Mouse (Mus musculus) lung, embryonic 14.5 days (tissue): Measurements from ENCODE around the gene Mical1. TPM values are rescaled to one million over a fixed set of nuclear protein-coding genes. Genes with fewer than 3 reads are reported as not detected.

Experiments used
- ATAC-seq: fragments of 200-750 bp; cut with Nextera tagmentation; 2 replicates; pipeline ENCODE4 v1.8.0; 2017; ENCODE audit warnings: mild to moderate bottlenecking, moderate TSS enrichment, moderate library complexity; ENCODE audit not compliant: insufficient read depth
- DNase-seq: peaks from one replicate; pipeline ENCODE4 v3.0.0-alpha.2; 2015
- H3K27ac ChIP-seq: fragments of 300-500 bp; sonication (generic); 2 replicates; pipeline ENCODE4 v1.5.1; 2014; ENCODE audit warnings: low read depth, mild to moderate bottlenecking, moderate library complexity
- H3K27me3 ChIP-seq: fragments of 300-500 bp; sonication (generic); 2 replicates; pipeline ENCODE4 v1.6.1; 2014; ENCODE audit warnings: low read length, control low read depth; ENCODE audit not compliant: insufficient read depth
- H3K36me3 ChIP-seq: fragments of 300-500 bp; sonication (generic); 2 replicates; pipeline ENCODE4 v1.6.1; 2014; ENCODE audit warnings: control low read depth; ENCODE audit not compliant: insufficient read depth
- H3K4me1 ChIP-seq: fragments of 300-500 bp; sonication (generic); 2 replicates; pipeline ENCODE4 v1.6.1; 2014; ENCODE audit warnings: antibody characterized with exemption, control low read depth; ENCODE audit not compliant: insufficient read depth
- H3K4me2 ChIP-seq: fragments of 300-500 bp; sonication (generic); 2 replicates; pipeline ENCODE4 v1.6.1; 2014; ENCODE audit warnings: mild to moderate bottlenecking
- H3K4me3 ChIP-seq: fragments of 300-500 bp; sonication (generic); 2 replicates; pipeline ENCODE4 v1.5.1; 2014; ENCODE audit warnings: low read depth, low read length
- H3K9ac ChIP-seq: fragments of 300-500 bp; sonication (generic); 2 replicates; pipeline ENCODE4 v1.6.1; 2014
- H3K9me3 ChIP-seq: fragments of 300-500 bp; sonication (generic); 2 replicates; pipeline ENCODE4 v1.6.1; 2016; ENCODE audit warnings: low read depth, low read length, control low read depth
- CTCF ChIP-seq: IDR thresholded peaks from 2 replicates; pipeline ENCODE4 v1.5.1; 2016; ENCODE audit warnings: antibody characterized with exemption, low read depth
- WGBS: fragments of 180-500 bp; shearing (Covaris S2); extraction: QIAGEN DNeasy Blood & Tissue Kit; methylation state at CpG from one replicate; pipeline ENCODE4 v1.1.7; 2014; 5-methylcytosine and 5-hydroxymethylcytosine counted together
- polyA plus RNA-seq: library from polyadenylated mRNA; unstranded; fragments of >200 nt; fragmentation: Nextera tagmentation; extraction: Ambion mirVana; gene quantifications from 2 replicates; pipeline ENCODE4 v1.2.1, GENCODE M21; 2014

The Mical1 gene
- polyA plus RNA-seq, 1 experiment from 2014 or later: 78.7 TPM

DNA sequence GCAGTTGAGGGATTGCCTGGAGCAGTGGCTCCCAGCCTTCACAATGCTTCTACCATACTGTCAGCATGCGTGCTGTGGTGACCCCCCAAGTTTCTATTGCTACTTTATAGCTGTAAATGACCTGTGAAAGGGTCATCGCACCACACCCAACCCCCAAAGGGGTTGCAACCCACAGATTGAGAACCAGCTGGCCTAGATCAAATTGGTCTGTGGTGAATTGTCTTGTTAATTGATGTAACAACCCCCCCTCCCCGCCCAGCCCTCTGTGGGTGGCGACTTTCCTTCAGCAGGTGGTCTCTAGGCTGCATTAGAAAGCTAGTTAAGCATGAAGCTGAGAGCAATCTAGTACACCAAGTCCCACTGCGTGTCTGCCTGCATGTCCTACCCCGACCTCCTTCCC lies 8.8 kb upstream of the Mical1 start:
- Histone ChIP-seq H3K4me1 (no peaks in the 10 kb centered on the region), H3K4me3 (no peak overlapping the region), H3K4me2 (no peak overlapping the region), H3K27ac (no peak overlapping the region), H3K9me3 (no peaks in the 10 kb centered on the region), H3K36me3 (peaks cover 20% of the 10 kb centered on the region), H3K27me3 (no peaks in the 10 kb centered on the region), H3K9ac (no peak overlapping the region)
- ATAC-seq (no peak), DNase-seq (no peak)
- no peak for TF ChIP-seq CTCF
- 44% methylated on average over 6 of the region's 6 CpGs for WGBS

DNA sequence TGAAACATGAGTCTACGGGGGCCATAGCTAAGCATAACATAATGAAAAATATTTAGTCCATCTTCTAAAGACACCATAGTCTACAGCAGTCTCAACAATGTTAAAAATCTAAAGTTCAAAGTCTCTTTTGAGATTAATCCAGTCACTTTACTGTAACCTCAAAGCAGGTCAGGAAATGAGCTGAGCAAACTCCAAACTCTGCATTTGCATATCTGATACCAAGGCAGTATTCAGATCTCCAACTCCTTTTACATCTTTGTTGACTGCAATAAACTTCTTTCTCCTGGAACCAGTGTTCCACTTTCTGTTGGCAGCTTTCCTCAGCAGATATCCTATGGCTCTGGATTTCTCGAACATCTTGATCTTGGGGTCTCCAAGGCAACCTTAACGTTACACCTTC lies 5.4 kb upstream of the Mical1 start:
- H3K4me3 ChIP-seq: no peak overlapping the region
- DNase-seq (no peak), ATAC-seq (no peak)
- no peak overlapping the region for H3K27ac ChIP-seq
- H3K4me2 ChIP-seq: no peak overlapping the region
- H3K36me3 ChIP-seq: 0 out of 2 replicates have a peak, but pooled peaks cover 3% of the 10 kb centered on the region
- H3K9ac ChIP-seq: no peak overlapping the region
- peaks cover 8% of the 10 kb centered on the region; the same call in 1 of the 2 replicates for H3K4me1 ChIP-seq
- 79% methylated on average over 3 of the region's 3 CpGs for WGBS
- no peaks in the 10 kb centered on the region for H3K9me3 ChIP-seq
- H3K27me3 ChIP-seq: no peaks in the 10 kb centered on the region
- TF ChIP-seq CTCF: no peak

DNA sequence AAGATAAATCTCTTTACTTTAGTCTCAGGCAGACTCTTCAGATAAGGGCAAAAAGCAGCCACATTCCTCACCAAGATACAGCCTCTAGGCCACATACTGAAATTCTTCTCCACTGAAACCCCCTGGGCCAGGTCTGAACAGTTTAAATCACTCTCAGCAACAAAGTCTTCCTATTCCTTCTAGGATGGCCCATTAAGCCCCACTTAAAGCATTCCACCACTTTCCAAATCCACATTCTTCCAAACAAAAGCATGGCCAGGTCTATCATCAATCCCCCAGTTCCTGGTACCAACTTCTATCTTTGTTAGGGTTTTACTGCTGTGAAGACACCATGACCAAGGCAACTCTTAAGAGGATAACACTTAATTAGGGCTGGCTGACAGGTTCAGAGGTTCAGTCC lies 3.6 kb upstream of the Mical1 start:
- Histone ChIP-seq H3K27me3 (no peaks in the 10 kb centered on the region), H3K4me2 (no peak overlapping the region), H3K36me3 (0 out of 2 replicates have a peak, but pooled peaks cover 3% of the 10 kb centered on the region), H3K4me1 (peaks cover 8% of the 10 kb centered on the region; the same call in 1 of the 2 replicates), H3K9me3 (no peaks in the 10 kb centered on the region), H3K9ac (no peak overlapping the region), H3K27ac (no peak overlapping the region), H3K4me3 (no peak overlapping the region)
- no peak for TF ChIP-seq CTCF
- no peak for DNase-seq
- ATAC-seq: no peak

DNA sequence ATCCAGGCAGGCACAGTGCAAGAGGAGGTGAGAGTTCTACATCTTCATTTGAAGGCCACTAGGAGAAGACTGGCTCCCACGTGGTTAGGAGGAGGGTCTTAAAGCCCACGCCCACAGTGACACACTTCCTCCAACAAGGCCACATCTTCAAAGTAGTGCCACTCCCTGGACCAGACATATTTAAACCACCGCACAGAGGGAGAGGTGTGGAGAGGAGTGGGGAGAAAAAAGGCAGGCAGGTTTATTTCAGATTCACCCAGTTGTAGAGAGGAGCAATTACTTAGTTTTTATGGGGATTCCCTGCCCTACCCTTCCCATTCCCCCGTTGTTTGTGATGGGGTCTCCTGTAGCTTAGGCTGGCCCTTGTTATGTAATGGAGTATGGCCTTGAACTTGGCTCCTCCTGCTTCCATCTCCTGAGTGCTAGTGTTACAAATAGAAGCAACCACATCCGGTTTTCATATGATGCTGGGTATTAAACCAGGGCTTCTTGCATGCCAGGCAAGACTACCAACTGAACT lies 3.1 kb upstream of the Mical1 start:
- peaks cover 9% of the 10 kb centered on the region for H3K4me1 ChIP-seq
- 0 out of 2 replicates have a peak, but pooled peaks cover 3% of the 10 kb centered on the region for H3K36me3 ChIP-seq
- 72% methylated on average over 5 of the region's 5 CpGs for WGBS
- H3K9me3 ChIP-seq: no peaks in the 10 kb centered on the region
- H3K27ac ChIP-seq: no peak overlapping the region
- H3K4me3 ChIP-seq: no peak overlapping the region
- no peak for DNase-seq
- ATAC-seq: no peak
- no peak overlapping the region for H3K9ac ChIP-seq
- H3K4me2 ChIP-seq: no peak overlapping the region
- no peaks in the 10 kb centered on the region for H3K27me3 ChIP-seq
- TF ChIP-seq CTCF: no peak

DNA sequence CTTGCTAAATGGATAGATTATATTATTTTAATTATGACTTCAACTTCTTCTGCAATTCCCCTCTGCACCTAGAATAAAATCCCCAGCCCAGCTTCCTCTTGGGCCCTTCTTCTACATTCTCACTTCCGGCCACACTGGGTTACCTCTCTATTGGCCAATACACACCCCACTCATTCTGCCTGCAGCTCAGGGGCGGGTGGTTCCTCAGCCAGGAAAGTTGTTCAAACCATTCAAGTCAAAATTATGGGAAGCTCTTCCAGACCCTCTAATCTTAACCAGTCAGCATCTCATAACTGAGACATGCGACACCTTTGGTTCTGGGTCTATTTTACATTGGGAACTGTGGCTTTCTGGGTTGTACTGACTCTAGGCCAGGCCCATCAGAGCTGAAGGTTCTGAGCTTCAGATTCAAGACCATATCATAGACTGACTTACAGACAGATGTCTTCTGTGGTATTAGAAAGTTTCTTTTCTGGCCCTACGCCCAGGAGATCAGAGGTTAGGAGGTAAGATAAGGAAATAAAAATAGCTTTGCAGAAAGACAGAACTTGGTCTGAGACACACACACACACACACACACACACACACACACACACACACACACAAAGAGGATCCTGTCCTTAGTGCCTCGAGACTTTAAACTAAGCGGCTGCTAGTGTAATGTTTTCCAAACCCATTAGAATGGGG lies 2.2 kb upstream of the Mical1 start:
- H3K27ac ChIP-seq: 0 out of 2 replicates have a peak overlapping the region, but pooled peaks have one; percentile 30
- no peaks in the 10 kb centered on the region for H3K9me3 ChIP-seq
- TF ChIP-seq CTCF: no peak
- ATAC-seq: no peak
- H3K9ac ChIP-seq: no peak overlapping the region
- no peak overlapping the region for H3K4me3 ChIP-seq
- peaks cover 5% of the 10 kb centered on the region; the same call in 1 of the 2 replicates for H3K36me3 ChIP-seq
- peaks cover 12% of the 10 kb centered on the region for H3K4me1 ChIP-seq
- no peak overlapping the region for H3K4me2 ChIP-seq
- H3K27me3 ChIP-seq: no peaks in the 10 kb centered on the region
- 56% methylated on average over 6 of the region's 6 CpGs for WGBS
- DNase-seq: peak; percentile 70

DNA sequence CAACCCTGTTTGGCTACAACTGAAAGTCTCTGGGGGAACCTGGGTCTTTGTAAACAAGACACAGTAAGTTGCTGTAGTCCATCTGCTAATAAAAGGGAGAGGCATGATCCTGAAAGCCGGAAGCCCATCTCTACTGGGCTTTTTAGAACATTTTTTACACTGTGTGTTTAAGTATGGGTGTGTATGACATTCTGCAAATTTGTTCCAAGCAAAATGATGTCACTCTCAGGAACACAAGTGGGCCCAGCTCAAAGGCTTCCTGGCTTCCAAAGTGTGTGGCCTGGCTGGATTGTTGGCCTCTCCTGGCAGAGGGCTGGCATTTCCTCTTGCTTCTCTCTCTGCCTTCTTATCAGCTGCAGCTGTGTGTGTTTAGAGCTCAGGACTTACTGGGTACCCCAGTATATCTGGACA lies 1.1 kb upstream of the Mical1 start:
- no peak for TF ChIP-seq CTCF
- H3K27ac ChIP-seq: peak overlapping the region; percentile 95
- WGBS: 33% methylated on average over 1 of the region's 1 CpGs
- ATAC-seq: no peak
- H3K4me1 ChIP-seq: peaks cover 12% of the 10 kb centered on the region
- DNase-seq: peak; percentile 52
- no peaks in the 10 kb centered on the region for H3K9me3 ChIP-seq
- peak overlapping the region; percentile 83 for H3K4me2 ChIP-seq
- peaks cover 13% of the 10 kb centered on the region for H3K36me3 ChIP-seq
- no peak overlapping the region for H3K9ac ChIP-seq
- H3K27me3 ChIP-seq: no peaks in the 10 kb centered on the region
- H3K4me3 ChIP-seq: no peak overlapping the region

DNA sequence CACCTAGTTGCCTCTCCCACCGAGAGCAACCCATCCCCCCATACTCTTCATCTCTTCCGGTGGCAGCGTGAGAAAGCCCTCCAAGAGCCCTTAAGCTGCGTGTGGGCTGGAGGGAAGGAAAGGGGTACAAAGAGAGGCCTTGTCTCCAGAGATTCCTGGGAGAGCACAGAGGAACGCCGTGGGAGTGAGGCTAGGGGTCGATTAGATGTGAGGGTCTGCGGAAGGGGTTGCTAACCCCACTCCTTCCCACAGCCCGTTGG lies 834 bp downstream of the Mical1 start:
- H3K27ac ChIP-seq: peak overlapping the region; percentile 95
- H3K36me3 ChIP-seq: peaks cover 29% of the 10 kb centered on the region
- DNase-seq: peak; percentile 79
- H3K27me3 ChIP-seq: no peaks in the 10 kb centered on the region
- H3K4me3 ChIP-seq: peak overlapping the region; percentile 63
- H3K4me2 ChIP-seq: peak overlapping the region; percentile 83
- peak; percentile 19; the same call in 1 of the 2 replicates for ATAC-seq
- peaks cover 12% of the 10 kb centered on the region for H3K4me1 ChIP-seq
- TF ChIP-seq CTCF: no peak
- WGBS: 0% methylated on average over 9 of the region's 9 CpGs
- H3K9ac ChIP-seq: peak overlapping the region; percentile 76
- no peaks in the 10 kb centered on the region for H3K9me3 ChIP-seq
